Mouse (Mus musculus): ENCODE data around the gene Abhd14b.
A peak's percentile ranks its signal among the peaks of the same experiment; 100 is the strongest.

Abhd14b gene

GRCm38 (mm10) chr9:106447348-106447747 lies at the start of gene Abhd14b, which contains the start of gene Abhd14a:
TSS of gene Abhd14b (plus strand) at chr9:106447459.
TSS of gene Abhd14a (minus strand) at chr9:106447678.
- peak; percentile 98 for DNase-seq

GRCm38 (mm10) chr9:106397733-106398132 lies 49.5 kb upstream of the Abhd14b start:
- DNase-seq: no peak

- no peak for DNase-seq
Observed at GRCm38 (mm10) chr9:106398667-106399311, 48.5 kb upstream of the Abhd14b start.

- DNase-seq: no peak
Observed at GRCm38 (mm10) chr9:106399808-106400207, 47.5 kb upstream of the Abhd14b start.

- DNase-seq: no peak
Observed at GRCm38 (mm10) chr9:106402149-106402548, 45.1 kb upstream of the Abhd14b start.

GRCm38 (mm10) chr9:106402607-106403375 lies 44.5 kb upstream of the Abhd14b start:
- no peak for DNase-seq

- DNase-seq: peak in 1 of 2 experiments; percentile 46
Observed at GRCm38 (mm10) chr9:106405275-106405674, 42.0 kb upstream of the Abhd14b start.

GRCm38 (mm10) chr9:106406443-106407078 lies 40.7 kb upstream of the Abhd14b start:
- DNase-seq: no peak

GRCm38 (mm10) chr9:106409096-106409495 lies 38.2 kb upstream of the Abhd14b start:
- no peak for DNase-seq

- DNase-seq: no peak
Observed at GRCm38 (mm10) chr9:106410086-106410650, 37.1 kb upstream of the Abhd14b start.

- DNase-seq: no peak
Observed at GRCm38 (mm10) chr9:106411091-106411594, 36.1 kb upstream of the Abhd14b start.

GRCm38 (mm10) chr9:106411729-106412128 lies 35.5 kb upstream of the Abhd14b start:
- DNase-seq: no peak

GRCm38 (mm10) chr9:106412210-106412609 lies 35.0 kb upstream of the Abhd14b start:
- no peak for DNase-seq

GRCm38 (mm10) chr9:106413606-106414005 lies 33.7 kb upstream of the Abhd14b start:
- no peak for DNase-seq

- DNase-seq: no peak
Observed at GRCm38 (mm10) chr9:106416826-106417225, 30.4 kb upstream of the Abhd14b start.

- DNase-seq: peak; percentile 70 to 71
Observed at GRCm38 (mm10) chr9:106417841-106418625, 29.2 kb upstream of the Abhd14b start.

- no peak for DNase-seq
Observed at GRCm38 (mm10) chr9:106420608-106421007, 26.7 kb upstream of the Abhd14b start.

GRCm38 (mm10) chr9:106421033-106421864 lies 26.0 kb upstream of the Abhd14b start:
- DNase-seq: no peak

- DNase-seq: peak; percentile 81 to 90
Observed at GRCm38 (mm10) chr9:106421865-106422160, 25.4 kb upstream of the Abhd14b start.

GRCm38 (mm10) chr9:106428719-106429220 lies 18.5 kb upstream of the Abhd14b start:
- no peak for DNase-seq

Data from kidney, adult 8-10 months (tissue).